Mouse (Mus musculus) ES-Bruce4 (cell line): Measurements from ENCODE around the gene Slc22a12.

ENCODE experiments used
- CTCF ChIP-seq: IDR thresholded peaks from one replicate; pipeline ENCODE4 v1.8.1; 2011; ENCODE audit warnings: low read depth, low read length
- EP300 ChIP-seq: IDR thresholded peaks from 2 replicates; pipeline ENCODE4 v1.6.1; 2011; ENCODE audit warnings: low read depth, low read length; ENCODE audit not compliant: insufficient read depth

- no peak for TF ChIP-seq CTCF
- TF ChIP-seq EP300 = no peak
These were observed 33.0 kb downstream of the Slc22a12 start for GRCm38 (mm10) chr19:6509881-6510280.
